Mouse (Mus musculus): ENCODE measurements around the gene Lrrtm4. TPM values are rescaled to one million over a fixed set of nuclear protein-coding genes. Genes with fewer than 3 reads are reported as not detected.

Gene Lrrtm4
- polyA plus RNA-seq, 1 experiment: not detected

DNA sequence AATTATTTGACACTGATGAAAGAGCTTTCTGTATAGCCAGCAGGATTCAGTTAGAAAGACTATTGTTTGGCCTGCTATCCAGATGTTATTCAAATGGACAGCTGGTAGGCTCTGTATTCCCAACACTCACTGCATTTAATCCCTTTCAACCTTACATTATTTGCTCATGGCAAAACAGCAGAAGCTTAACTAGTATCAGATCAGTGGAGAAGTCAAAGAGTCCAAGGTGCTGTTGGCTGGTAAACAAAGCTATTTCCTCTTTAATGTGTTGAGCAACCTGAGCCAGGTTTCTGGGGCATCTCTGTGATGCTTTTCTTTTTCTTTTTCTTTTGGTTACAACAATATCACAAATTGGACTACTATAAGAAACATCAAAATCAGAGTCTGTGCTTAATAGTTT is 536.3 kb downstream of the Lrrtm4 start:
- Histone ChIP-seq H3K36me3 (ENCODE audit: control insufficient read depth, insufficient read depth, low read length) (no peaks in the 10 kb centered on the region), H3K4me3 (ENCODE audit: low read depth, low read length) (no peak overlapping the region), H3K27me3 (ENCODE audit: control insufficient read depth, insufficient read depth, low read length) (no peaks in the 10 kb centered on the region), H3K4me1 (ENCODE audit: control insufficient read depth, insufficient read depth, insufficient read length, low read length) (no peaks in the 10 kb centered on the region), H3K27ac (ENCODE audit: insufficient read depth, low read depth, low read length) (no peak overlapping the region)
- TF ChIP-seq CTCF (IDR thresholded peaks at IDR 0.05; ENCODE audit: extremely low read depth, insufficient read length, insufficient replicate concordance, low read depth, low read length): no peak
- TF ChIP-seq POLR2A (IDR thresholded peaks at IDR 0.05; ENCODE audit: low read depth, low read length): no peak

DNA sequence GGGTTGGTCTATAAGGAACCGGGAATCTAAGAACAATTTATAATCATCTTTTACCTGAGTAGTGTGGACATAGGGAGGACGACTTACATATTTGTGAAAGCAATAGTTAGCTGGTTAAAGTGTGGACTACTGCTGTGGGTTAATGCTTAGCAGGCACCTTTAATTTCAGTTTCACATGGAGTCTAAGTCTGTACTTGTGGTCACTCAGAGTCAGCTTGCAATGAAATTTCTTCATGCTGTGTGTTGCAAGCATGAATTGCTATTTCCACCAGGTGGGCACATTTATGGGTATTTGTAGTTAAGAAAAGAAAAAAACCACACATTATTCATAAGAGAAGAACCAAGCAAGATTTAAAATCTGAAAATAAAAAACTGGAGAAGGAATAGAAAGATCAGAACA is 558.5 kb downstream of the Lrrtm4 start:
- H3K27me3 ChIP-seq (ENCODE audit: control insufficient read depth, insufficient read depth, low read length): no peaks in the 10 kb centered on the region
- no peaks in the 10 kb centered on the region for H3K4me1 ChIP-seq (ENCODE audit: control insufficient read depth, insufficient read depth, insufficient read length, low read length)
- H3K36me3 ChIP-seq (ENCODE audit: control insufficient read depth, insufficient read depth, low read length): no peaks in the 10 kb centered on the region
- H3K4me3 ChIP-seq (ENCODE audit: low read depth, low read length): no peak overlapping the region
- 80% methylated on average over 2 of the region's 2 CpGs for WGBS
- no peak overlapping the region for H3K27ac ChIP-seq (ENCODE audit: insufficient read depth, low read depth, low read length)
- TF ChIP-seq CTCF (IDR thresholded peaks at IDR 0.05; ENCODE audit: extremely low read depth, insufficient read length, insufficient replicate concordance, low read depth, low read length): no peak
- TF ChIP-seq POLR2A (IDR thresholded peaks at IDR 0.05; ENCODE audit: low read depth, low read length): no peak

DNA sequence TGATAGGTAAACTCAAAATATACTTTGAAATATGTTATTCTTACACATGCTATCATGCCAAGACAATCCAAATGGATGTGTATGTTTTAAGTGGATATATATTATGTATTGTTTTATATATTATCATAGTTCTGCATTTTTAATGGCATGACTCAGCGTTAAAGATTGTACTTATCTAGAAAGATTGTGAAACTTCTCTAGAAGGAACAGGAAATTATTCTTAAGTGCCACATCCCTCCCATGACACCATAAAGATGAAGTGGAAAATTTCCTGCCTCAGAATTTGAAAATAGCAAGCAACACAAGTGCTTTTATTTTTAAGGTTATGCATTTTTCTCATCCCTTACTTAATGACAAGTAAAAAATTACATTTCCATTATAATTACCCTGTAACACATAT is 563.5 kb downstream of the Lrrtm4 start:
- H3K36me3 ChIP-seq (ENCODE audit: control insufficient read depth, insufficient read depth, low read length): no peaks in the 10 kb centered on the region
- H3K4me1 ChIP-seq (ENCODE audit: control insufficient read depth, insufficient read depth, insufficient read length, low read length): no peaks in the 10 kb centered on the region
- 51% methylated on average over 1 of the region's 1 CpGs for WGBS
- no peak overlapping the region for H3K4me3 ChIP-seq (ENCODE audit: low read depth, low read length)
- H3K27ac ChIP-seq (ENCODE audit: insufficient read depth, low read depth, low read length): no peak overlapping the region
- no peaks in the 10 kb centered on the region for H3K27me3 ChIP-seq (ENCODE audit: control insufficient read depth, insufficient read depth, low read length)
- TF ChIP-seq CTCF (IDR thresholded peaks at IDR 0.05; ENCODE audit: extremely low read depth, insufficient read length, insufficient replicate concordance, low read depth, low read length) (no peak), POLR2A (IDR thresholded peaks at IDR 0.05; ENCODE audit: low read depth, low read length) (no peak)

DNA sequence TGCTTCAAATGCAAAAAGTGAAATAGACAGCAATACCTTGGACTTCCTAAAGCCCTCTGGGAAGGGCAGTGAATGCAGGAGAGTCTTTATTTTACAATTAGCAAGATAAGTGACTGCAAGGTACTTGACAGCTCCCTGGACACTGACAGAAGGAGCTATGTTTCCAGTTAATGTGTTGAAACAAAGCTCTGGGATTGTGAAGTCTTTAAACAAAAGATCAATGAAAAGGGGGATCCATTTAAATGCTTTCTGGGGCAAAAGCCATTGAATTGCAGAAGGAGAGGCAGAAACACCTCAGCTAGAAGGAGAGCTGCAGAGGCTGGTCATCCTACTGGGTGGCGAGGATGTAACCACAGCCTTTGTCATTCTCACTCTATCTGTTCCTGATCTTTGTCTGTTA is 571.1 kb downstream of the Lrrtm4 start:
- Histone ChIP-seq H3K27me3 (ENCODE audit: control insufficient read depth, insufficient read depth, low read length) (no peaks in the 10 kb centered on the region), H3K27ac (ENCODE audit: insufficient read depth, low read depth, low read length) (no peak overlapping the region), H3K4me3 (ENCODE audit: low read depth, low read length) (no peak overlapping the region), H3K36me3 (ENCODE audit: control insufficient read depth, insufficient read depth, low read length) (no peaks in the 10 kb centered on the region), H3K4me1 (ENCODE audit: control insufficient read depth, insufficient read depth, insufficient read length, low read length) (no peaks in the 10 kb centered on the region)
- 59% methylated on average over 1 of the region's 1 CpGs for WGBS
- TF ChIP-seq POLR2A (IDR thresholded peaks at IDR 0.05; ENCODE audit: low read depth, low read length) (no peak), CTCF (IDR thresholded peaks at IDR 0.05; ENCODE audit: extremely low read depth, insufficient read length, insufficient replicate concordance, low read depth, low read length) (no peak)

DNA sequence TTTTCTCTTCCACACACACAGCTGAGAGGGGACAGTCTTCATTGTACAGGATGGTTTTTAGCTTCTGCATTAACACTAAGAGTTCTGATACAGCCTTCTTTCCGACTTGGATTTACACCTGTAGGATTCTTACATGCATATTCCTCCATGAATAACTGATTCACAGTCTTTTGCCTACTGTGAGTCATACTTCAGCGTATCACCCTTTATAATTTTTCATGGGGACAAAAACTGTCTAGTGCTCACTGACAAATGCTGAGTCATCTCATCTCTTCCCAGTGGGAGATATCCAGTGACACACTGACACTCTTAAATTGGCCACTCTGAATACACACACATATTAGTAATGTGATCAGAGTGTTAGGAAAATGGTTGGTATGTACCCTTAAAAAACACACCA is 600.8 kb downstream of the Lrrtm4 start:
- no peaks in the 10 kb centered on the region for H3K27me3 ChIP-seq (ENCODE audit: control insufficient read depth, insufficient read depth, low read length)

DNA sequence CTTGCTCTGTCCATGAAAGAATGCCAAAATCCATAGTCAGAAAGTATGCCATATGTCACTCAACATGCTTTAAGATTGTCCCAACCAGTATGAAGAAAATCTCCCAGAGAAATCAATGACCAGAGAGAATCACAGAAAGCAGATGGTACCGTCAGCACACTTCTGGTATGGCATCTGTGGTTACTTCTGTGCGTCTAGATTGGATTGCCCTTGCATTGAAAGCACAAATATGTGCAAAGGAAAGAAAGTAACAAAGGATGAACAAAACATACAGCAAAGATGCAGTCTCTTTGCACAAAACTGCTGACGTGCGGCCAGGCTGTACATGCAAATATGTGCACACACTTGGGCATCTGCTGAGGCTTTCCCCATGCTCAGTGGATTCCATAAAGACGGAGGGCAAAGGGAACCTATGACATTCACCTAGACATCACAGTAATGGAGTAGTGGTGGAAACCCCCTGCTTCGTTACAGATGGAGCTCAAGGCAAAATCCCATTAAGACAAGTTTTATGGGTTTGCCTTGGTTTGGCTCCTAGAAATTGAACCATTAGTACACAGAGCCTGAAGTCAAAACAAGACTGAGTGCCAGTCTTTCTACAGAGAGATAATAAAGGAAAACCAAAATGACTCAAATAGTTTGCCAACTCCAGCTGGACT is 604.1 kb downstream of the Lrrtm4 start:
- H3K36me3 ChIP-seq (ENCODE audit: control insufficient read depth, insufficient read depth, low read length): no peaks in the 10 kb centered on the region
- WGBS: 87% methylated on average over 6 of the region's 6 CpGs
- H3K27ac ChIP-seq (ENCODE audit: insufficient read depth, low read depth, low read length): no peak overlapping the region
- no peak for TF ChIP-seq POLR2A (IDR thresholded peaks at IDR 0.05; ENCODE audit: low read depth, low read length)
- TF ChIP-seq CTCF (IDR thresholded peaks at IDR 0.05; ENCODE audit: extremely low read depth, insufficient read length, insufficient replicate concordance, low read depth, low read length): no peak
- no peaks in the 10 kb centered on the region for H3K4me1 ChIP-seq (ENCODE audit: control insufficient read depth, insufficient read depth, insufficient read length, low read length)
- H3K27me3 ChIP-seq (ENCODE audit: control insufficient read depth, insufficient read depth, low read length): no peaks in the 10 kb centered on the region
- H3K4me3 ChIP-seq (ENCODE audit: low read depth, low read length): no peak overlapping the region

More for the DNA sequence above, 600.8 kb downstream of the Lrrtm4 start:
- no peak for TF ChIP-seq CTCF (IDR thresholded peaks at IDR 0.05; ENCODE audit: extremely low read depth, insufficient read length, insufficient replicate concordance, low read depth, low read length)
- Histone ChIP-seq H3K36me3 (ENCODE audit: control insufficient read depth, insufficient read depth, low read length) (no peaks in the 10 kb centered on the region), H3K27ac (ENCODE audit: insufficient read depth, low read depth, low read length) (no peak overlapping the region), H3K4me3 (ENCODE audit: low read depth, low read length) (no peak overlapping the region), H3K4me1 (ENCODE audit: control insufficient read depth, insufficient read depth, insufficient read length, low read length) (no peaks in the 10 kb centered on the region)
- WGBS: 82% methylated on average over 2 of the region's 2 CpGs

DNA sequence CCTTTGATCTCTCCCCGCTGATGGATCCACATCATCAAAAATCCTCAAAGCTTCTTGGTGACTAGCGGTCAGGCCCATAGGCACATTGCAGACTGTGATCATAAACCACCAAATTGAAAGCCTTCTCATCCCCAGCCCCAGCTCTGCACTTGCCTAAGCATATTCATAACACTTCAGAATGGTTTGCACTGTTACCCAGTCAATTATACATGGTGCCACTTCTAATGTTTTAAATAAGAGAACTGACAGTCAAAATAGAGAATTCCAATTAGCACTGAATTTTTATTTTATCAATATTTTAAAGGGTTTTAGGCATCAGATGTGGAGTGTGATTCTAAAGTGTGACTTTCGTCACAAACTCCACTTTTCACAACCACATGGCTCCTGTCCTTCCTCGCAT is 606.8 kb downstream of the Lrrtm4 start:
- Histone ChIP-seq H3K4me3 (ENCODE audit: low read depth, low read length) (no peak overlapping the region), H3K4me1 (ENCODE audit: control insufficient read depth, insufficient read depth, insufficient read length, low read length) (no peaks in the 10 kb centered on the region), H3K27me3 (ENCODE audit: control insufficient read depth, insufficient read depth, low read length) (no peaks in the 10 kb centered on the region), H3K27ac (ENCODE audit: insufficient read depth, low read depth, low read length) (no peak overlapping the region), H3K36me3 (ENCODE audit: control insufficient read depth, insufficient read depth, low read length) (no peaks in the 10 kb centered on the region)
- TF ChIP-seq CTCF (IDR thresholded peaks at IDR 0.05; ENCODE audit: extremely low read depth, insufficient read length, insufficient replicate concordance, low read depth, low read length): no peak
- no peak for TF ChIP-seq POLR2A (IDR thresholded peaks at IDR 0.05; ENCODE audit: low read depth, low read length)
- WGBS: 77% methylated on average over 4 of the region's 4 CpGs
